Mouse (Mus musculus) liver (tissue): ENCODE data around the gene Pdk2.

Experiments used
- DNase-seq: peaks from one replicate; pipeline ENCODE4 v3.0.0-alpha.2; 2020; ENCODE audit warnings: mixed read lengths

Pdk2 gene

GRCm38 (mm10) chr11:95041139-95041609 lies at the start of gene Pdk2:
Gene Pdk2, minus strand, starts transcription at chr11:95041354.
- DNase-seq, result peak; percentile 96

DNA sequence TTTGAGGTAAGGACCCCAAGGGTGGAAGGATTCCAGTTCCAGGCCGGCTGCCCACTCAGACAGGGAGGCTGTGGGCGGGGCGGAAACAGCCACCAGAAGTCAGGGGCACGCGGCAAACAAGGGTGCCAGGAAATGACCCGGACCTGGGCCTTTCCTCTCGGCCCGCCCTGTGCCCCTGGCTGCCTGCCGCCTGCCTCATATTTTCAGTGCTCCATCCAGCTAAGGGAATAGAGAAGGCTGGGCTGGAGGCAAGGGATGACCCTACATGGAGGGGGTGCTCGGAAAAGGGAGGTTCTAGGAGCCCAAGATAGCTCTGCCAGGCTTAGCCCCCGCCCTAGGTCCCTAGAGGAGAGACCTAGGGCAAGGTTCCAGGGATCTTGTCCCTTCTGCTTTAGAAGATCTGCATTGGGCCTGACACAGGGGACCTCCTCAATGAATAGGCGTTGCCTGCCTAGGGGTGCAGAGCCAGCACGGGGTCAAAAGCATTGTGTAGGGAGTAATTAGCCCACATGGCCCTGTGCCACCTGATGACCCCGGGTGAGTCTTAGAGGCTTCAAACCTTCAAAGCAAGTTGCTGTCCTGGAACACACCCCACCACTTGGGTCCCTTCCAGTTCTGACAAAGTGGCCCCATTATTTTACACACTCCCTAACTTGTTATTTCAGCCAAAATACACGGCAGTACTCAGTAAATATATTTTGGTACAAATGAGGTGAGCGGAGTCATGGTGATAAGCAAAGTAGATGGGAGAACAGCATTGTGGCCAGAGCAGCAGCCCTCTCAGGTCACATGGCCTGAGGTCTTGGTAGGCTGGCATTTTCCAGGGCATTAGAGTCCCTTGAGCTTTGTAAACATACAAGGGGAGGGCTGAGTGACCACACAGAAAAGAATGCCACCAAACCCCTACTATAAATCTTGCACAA lies 48.0 kb upstream of the Pdk2 start:
- no peak for DNase-seq

DNA sequence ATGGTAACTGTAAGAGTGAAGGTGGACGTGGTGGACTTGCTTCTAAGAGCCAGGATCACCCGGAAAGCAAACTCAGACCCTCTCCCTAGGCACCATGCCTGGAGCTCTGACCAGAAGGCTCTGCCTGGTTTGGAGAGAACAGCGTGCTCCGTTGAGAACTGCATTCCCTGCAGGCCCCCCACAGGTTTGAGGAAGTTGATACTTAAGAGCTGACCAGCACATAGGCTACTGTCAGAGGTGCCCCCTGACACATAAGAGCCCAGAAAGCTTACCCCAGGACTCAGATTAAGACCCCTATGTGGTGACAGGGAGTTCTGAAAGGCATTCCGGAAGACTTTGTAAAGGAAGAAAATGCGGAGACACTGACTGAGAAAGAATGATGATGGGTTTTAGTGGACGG lies 47.1 kb upstream of the Pdk2 start:
- DNase-seq, result no peak

DNA sequence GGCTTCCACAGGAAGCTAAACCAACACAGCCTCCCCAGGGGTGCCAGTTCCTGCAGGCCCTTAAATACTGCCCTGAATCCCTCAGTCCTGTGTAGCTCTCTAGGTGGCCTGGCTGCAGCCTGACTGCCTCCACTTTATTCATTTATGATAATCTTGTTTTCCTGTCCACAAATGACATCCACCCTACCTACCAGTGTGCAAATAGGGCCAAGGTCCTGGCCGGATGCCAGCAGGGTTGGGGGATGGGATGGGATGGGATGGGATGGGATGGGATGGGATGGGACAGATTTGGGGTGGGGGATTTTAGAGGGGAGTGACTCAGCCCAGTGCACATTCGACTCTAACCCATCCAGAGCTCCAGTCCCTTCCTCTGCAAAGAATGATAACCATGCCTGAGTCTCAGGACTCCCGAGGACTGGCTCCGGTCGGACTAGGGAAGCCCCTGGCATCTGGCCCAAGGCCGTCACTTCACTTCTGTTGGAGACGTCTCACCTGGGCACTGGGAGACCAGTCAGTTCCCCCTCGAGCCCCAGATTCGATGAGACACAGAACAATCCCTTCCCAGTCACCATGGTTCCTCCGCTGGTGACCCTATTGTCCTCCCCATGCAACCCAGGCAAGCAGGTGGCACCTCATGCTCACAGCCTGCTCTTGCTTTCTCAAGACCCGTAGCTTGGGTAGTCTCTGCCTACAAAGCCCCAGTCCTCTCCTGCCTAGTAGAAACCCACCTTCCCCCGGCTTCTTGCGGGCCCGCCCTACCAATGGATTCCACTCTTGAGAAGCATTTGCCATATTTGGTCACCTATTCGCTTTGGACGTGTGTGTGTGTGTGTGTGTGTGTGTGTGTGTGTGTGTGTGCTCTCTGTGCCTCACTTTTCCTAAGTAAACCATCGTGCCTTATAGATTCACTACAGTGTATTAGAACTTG lies 46.4 kb upstream of the Pdk2 start:
- no peak for DNase-seq

DNA sequence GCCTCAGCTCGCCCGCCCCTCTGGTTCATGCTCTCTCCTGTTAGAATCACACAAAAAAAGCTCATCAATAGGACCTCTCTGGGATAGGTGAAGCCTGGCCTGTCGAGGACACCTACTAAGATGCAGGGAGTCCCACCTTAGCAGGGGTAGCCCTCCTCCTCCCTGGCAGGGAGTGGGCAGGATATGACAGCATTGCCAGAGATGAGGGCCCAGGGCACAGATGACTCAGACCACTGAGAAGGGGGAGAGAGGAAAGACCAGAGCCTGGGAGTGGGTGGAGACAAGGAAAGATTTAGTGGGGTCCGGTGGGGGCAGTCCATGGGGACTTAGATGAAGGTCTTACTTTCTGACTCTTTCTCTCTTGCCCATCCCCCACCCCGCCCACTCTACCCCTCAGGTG lies 45.1 kb upstream of the Pdk2 start:
- DNase-seq, result no peak

DNA sequence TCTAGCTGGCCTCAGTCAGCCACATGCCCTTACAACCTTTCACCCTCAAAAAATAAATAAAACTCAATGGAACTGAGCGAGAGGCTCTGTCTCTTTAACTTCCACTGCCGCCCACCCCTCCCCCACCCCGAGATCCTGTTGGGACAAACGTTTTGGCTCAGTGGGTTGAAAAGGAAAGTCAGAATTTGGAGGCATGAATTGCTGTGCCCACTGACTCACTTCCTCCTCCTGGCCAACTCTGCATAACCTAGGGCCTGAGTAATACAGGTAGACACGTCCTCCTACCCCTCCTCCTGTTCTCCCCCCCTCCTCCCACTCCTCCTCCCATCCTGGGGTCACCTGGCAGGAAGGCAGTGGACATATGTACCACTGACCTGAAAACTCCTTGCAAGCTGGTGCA lies 44.6 kb upstream of the Pdk2 start:
- DNase-seq, result peak; percentile 41

DNA sequence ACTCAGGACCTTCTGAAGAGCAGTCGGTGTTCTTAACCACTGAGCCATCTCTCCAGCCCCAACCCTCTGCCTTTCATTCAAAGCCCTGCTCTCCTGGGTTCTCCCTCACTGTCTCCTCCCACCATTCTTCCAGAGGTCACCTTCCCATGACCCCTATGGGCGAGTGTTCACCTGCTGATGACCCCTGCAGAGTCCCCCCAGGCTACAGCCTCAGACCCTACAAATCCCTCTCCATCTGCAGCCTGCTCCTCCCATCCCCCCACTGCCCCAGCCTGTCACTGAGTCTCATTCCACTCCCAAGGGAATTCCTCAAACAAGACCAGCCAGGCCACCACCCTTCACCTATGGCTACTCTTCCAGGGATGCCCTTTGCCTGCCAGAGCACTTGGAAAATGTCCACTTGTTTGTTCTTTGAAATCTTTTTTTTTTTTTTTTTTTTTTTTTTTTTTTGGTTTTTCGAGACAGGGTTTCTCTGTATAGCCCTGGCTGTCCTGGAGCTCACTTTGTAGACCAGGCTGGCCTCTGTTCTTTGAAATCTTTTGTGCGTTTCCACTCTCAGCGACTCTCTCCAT lies 43.7 kb upstream of the Pdk2 start:
- DNase-seq, result no peak

DNA sequence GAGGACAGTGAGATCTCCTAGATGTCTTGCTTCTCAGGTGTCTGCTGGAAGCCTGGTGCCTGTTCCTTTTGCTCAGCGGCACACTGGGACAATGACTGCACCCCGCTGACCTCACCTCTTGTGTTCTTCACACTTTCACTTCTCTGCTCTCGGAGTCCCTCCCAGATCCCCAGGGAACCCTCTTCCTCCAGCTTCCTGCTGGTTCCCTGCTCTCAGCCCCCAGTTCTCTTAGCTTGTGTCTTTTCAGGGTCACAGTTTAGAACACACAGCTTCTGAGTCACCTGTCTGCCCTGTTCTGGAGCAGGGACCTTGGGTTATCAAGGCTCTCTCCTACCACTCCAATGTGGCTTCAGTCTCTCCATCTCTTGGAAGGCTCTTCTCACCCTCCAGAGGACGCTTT lies 43.0 kb upstream of the Pdk2 start:
- DNase-seq, result no peak

DNA sequence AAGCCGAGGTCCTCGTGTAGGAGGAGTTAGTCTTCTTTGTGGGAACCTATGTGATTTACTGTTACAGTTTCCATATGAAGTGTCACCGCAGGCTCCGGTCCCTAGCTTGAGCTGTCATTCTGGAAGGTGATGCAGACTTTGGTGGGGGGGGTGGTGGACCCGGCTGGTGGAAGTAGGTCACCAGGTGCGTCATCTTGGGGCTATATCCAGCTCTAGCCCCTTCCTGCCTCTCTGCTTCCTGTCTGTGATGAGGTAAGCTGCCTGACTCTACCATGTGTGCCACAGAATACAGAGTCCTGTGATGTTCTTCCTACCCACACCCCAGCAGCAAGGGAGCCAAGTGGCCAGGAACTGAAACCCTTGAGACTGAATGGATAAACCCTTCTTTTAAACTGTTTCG lies 41.7 kb upstream of the Pdk2 start:
- no peak for DNase-seq

DNA sequence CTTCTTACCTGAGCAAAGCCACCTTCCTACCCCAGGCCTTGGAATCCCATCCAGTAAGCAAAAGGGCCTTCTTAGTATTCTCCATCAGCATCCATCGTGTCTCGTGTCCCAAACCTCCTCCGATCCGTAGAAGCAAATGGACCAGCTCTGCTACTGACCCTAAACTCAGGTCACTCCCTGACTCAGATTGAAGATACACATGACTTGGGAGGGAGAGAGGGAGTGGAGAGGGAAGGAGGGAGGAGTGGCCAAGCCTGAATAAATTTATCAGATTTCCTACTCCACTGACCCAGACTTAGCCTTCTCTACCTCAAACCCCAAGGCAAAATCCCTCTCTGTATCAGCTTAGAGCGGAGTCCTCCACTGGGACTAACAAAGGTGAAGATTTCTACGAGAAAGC lies 39.6 kb upstream of the Pdk2 start:
- no peak for DNase-seq

DNA sequence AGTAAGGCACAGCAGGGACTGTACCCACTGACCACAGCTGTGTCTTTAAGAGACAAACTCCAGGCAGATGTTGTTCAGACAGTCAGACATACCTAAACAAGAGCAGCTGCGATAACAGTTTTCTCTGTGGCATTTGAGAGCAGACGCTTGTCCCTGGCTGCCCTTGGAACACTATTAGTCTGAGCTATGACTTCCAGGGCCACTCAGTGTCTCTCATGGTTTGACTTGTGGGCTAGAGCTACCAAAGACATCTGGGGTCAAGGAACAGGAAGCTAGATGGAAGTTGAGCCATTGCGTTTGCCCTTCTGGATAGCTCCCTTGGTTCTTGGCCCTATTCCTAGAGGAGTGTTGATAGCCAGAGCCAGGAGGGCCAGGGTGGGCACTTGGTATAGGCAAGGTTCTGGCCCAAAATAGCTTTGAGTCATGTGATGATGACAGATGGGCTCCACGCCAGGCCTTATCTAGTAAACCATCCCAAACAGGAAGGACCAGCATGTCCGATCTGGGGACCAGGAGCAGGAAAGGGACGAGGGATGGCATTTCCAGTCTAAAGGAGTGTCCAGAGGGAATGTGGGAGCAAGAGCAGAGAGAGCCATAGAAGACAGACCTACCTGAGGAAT lies 38.2 kb upstream of the Pdk2 start:
- DNase-seq, result no peak

GRCm38 (mm10) chr11:95077956-95078355 lies 36.8 kb upstream of the Pdk2 start:
- DNase-seq, result no peak

DNA sequence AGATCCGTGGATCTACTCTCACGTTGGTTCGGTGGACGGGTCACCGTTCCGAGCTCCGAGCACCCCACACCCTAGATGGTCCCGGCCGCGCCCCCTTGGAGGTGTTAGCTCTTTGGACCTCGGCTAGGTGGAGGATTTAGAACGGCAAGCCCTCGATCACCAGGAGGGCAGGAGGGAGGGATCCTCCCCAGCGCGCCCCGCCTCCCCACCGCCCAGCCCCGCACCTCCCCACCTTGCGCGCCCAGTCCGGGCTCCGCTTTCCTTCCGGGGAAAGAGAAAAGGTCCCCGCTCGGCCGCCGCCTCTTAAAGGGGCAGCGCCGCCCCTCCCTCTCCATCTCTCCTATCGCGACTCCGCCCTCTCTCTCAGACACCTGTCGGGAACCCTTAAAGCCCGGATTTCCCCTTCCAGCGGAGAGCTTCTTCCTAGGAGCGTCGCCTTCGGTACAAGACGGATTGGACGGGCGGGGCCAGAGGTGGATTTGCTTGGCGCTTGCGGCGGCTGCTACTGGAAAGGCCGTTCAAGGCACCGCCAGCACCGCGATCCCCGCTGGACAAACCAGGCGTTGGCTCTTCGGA lies 35.5 kb upstream of the Pdk2 start, which contains the start of gene Itga3:
TSS of gene Itga3 (minus strand) at position 266 of the 576 bp plus-strand sequence.
- DNase-seq, result peak; percentile 61

- peak; percentile 34 for DNase-seq
Observed at GRCm38 (mm10) chr11:95076041-95076535, 34.9 kb upstream of the Pdk2 start.

- DNase-seq, result no peak
Observed at GRCm38 (mm10) chr11:95075197-95076040, 34.3 kb upstream of the Pdk2 start.

GRCm38 (mm10) chr11:95074694-95075093 lies 33.5 kb upstream of the Pdk2 start:
- DNase-seq, result no peak

- DNase-seq, result no peak
Observed at GRCm38 (mm10) chr11:95073835-95074234, 32.7 kb upstream of the Pdk2 start.

DNA sequence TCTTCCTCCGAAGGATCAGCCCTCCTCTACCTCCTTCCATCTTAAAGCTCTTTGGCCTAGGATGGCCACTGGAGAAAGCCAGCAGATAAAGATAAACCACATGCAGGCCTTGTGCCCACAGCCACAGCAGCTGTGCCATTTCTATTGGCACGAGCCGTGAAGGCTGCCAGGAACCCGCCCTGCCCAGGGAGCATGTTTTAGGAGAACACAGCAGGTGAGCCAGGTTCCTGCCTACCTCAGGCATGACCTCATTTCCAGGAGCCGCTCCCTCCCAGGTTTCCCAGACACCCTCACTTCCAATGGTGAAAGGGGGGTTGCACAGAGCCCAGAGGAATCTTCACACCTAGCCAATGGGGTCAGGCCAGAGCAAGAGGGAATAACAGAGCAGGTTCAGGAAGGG lies 31.6 kb upstream of the Pdk2 start:
- DNase-seq, result no peak

GRCm38 (mm10) chr11:95072136-95072535 lies 31.0 kb upstream of the Pdk2 start:
- DNase-seq, result no peak

- peak; percentile 27 for DNase-seq
Observed at GRCm38 (mm10) chr11:95071266-95071665, 30.1 kb upstream of the Pdk2 start.
